Mouse (Mus musculus): ENCODE results near the gene Robo3.

Robo3 gene

GRCm38 (mm10) chr9:37432720-37433421 is at the start of gene Robo3:
Gene Robo3, minus strand, starts transcription at chr9:37433246.
- DNase-seq (ENCODE audit: low read depth) = no peak

GRCm38 (mm10) chr9:37474923-37475322 is 41.9 kb upstream of the Robo3 start:
- DNase-seq (ENCODE audit: low read depth) = no peak

- no peak for DNase-seq (ENCODE audit: low read depth)
These were observed 40.6 kb upstream of the Robo3 start for GRCm38 (mm10) chr9:37473611-37474125.

- peak; percentile 39 for DNase-seq (ENCODE audit: low read depth)
These were observed 29.7 kb upstream of the Robo3 start for GRCm38 (mm10) chr9:37462764-37463163.

GRCm38 (mm10) chr9:37461571-37461970 is 28.5 kb upstream of the Robo3 start:
- DNase-seq (ENCODE audit: low read depth) = no peak

GRCm38 (mm10) chr9:37460961-37461340 is 27.9 kb upstream of the Robo3 start:
- DNase-seq (ENCODE audit: low read depth) = no peak

GRCm38 (mm10) chr9:37460043-37460960 is 27.3 kb upstream of the Robo3 start:
- no peak for DNase-seq (ENCODE audit: low read depth)

- DNase-seq (ENCODE audit: low read depth) = no peak
These were observed 26.6 kb upstream of the Robo3 start for GRCm38 (mm10) chr9:37459665-37460042.

- DNase-seq (ENCODE audit: low read depth) = no peak
These were observed 24.1 kb upstream of the Robo3 start for GRCm38 (mm10) chr9:37457151-37457550.

- no peak for DNase-seq (ENCODE audit: low read depth)
These were observed 23.4 kb upstream of the Robo3 start for GRCm38 (mm10) chr9:37456481-37456910.

- no peak for DNase-seq (ENCODE audit: low read depth)
These were observed 22.8 kb upstream of the Robo3 start for GRCm38 (mm10) chr9:37455868-37456267.

- DNase-seq (ENCODE audit: low read depth) = no peak
These were observed 21.9 kb upstream of the Robo3 start for GRCm38 (mm10) chr9:37454991-37455390.

GRCm38 (mm10) chr9:37454011-37454492 is 21.0 kb upstream of the Robo3 start:
- no peak for DNase-seq (ENCODE audit: low read depth)

- DNase-seq (ENCODE audit: low read depth) = no peak
These were observed 20.3 kb upstream of the Robo3 start for GRCm38 (mm10) chr9:37453328-37453727.

- no peak for DNase-seq (ENCODE audit: low read depth)
These were observed 19.4 kb upstream of the Robo3 start for GRCm38 (mm10) chr9:37452401-37452800.

- DNase-seq (ENCODE audit: low read depth) = no peak
These were observed 5.0 kb upstream of the Robo3 start for GRCm38 (mm10) chr9:37437772-37438735.

- no peak for DNase-seq (ENCODE audit: low read depth)
These were observed 2.6 kb upstream of the Robo3 start for GRCm38 (mm10) chr9:37435616-37436015.

GRCm38 (mm10) chr9:37434932-37435331 is 1.9 kb upstream of the Robo3 start:
- DNase-seq (ENCODE audit: low read depth) = no peak

- DNase-seq (ENCODE audit: low read depth) = no peak
These were observed 946 bp upstream of the Robo3 start for GRCm38 (mm10) chr9:37433823-37434560.

- no peak for DNase-seq (ENCODE audit: low read depth)
These were observed 900 bp downstream of the Robo3 start for GRCm38 (mm10) chr9:37432026-37432666.

All from c-Kit-positive CD71-negative TER-119-negative erythroid progenitor cells, embryonic 14.5 days (primary cell).